Mouse (Mus musculus): ENCODE results near the gene Dtx3. TPM values are rescaled to one million over a fixed set of nuclear protein-coding genes. Genes with fewer than 3 reads are reported as not detected.

The Dtx3 gene
- polyA plus RNA-seq, 1 experiment = 321 TPM

DNA sequence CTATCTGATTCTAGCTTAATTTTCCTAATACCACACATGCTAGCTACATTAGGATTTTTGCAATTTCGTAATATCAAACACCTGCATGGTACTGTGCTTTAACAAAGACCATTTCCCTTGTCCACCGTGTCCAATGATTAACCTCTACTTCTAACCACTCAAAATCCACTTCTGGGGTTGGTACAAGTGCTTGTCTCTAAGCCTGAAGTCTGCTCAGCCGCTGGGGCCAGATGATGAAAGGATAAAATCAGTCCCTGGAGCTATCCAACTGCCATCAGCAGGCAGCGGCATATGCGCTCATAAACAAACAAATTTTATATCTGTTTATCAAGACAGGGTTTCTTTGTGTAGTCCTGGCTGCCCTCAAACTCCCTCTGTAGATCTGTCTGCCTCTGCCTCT lies 9.1 kb upstream of the Dtx3 start:
- H3K4me1 ChIP-seq (ENCODE audit: control insufficient read depth, insufficient read depth, low read length) = peaks cover 9% of the 10 kb centered on the region
- no peak overlapping the region for H3K4me3 ChIP-seq (replicated peaks; ENCODE audit: insufficient read depth, low read depth, low read length)
- TF ChIP-seq POLR2A (IDR thresholded peaks at IDR 0.05; ENCODE audit: borderline replicate concordance, insufficient read depth, low read length) = no peak
- no peak for TF ChIP-seq CTCF (IDR thresholded peaks at IDR 0.05; ENCODE audit: borderline replicate concordance, insufficient read depth, low read depth, low read length)
- WGBS = 90% methylated on average over 5 of the region's 5 CpGs
- H3K27ac ChIP-seq (ENCODE audit: insufficient read depth, low read length) = no peak overlapping the region
- DNase-seq = no peak
- no peaks in the 10 kb centered on the region for H3K27me3 ChIP-seq (ENCODE audit: control insufficient read depth, insufficient read depth, low read length)

DNA sequence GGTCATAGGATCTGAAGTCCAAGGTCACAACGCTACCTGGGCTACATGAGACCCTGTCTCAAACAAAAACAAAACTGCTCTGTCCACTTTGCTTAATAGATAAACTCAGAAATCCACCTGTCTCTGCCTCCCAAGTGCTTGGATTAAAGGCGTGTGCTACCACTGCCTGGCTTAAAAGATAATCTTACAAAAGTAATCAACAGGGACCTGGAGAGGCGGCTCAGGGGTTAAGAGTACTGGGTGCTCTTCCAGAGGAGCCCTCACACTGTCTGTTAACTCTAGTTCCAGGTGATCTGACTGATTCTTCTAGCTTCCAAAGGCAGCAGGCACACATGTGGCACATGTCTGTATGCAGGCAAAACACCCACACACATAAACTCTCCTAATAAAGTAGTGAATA lies 7.6 kb upstream of the Dtx3 start:
- WGBS = 89% methylated on average over 3 of the region's 3 CpGs
- TF ChIP-seq POLR2A (IDR thresholded peaks at IDR 0.05; ENCODE audit: borderline replicate concordance, insufficient read depth, low read length) (no peak), CTCF (IDR thresholded peaks at IDR 0.05; ENCODE audit: borderline replicate concordance, insufficient read depth, low read depth, low read length) (no peak)
- Histone ChIP-seq H3K4me3 (replicated peaks; ENCODE audit: insufficient read depth, low read depth, low read length) (no peak overlapping the region), H3K4me1 (ENCODE audit: control insufficient read depth, insufficient read depth, low read length) (no peaks in the 10 kb centered on the region), H3K27me3 (ENCODE audit: control insufficient read depth, insufficient read depth, low read length) (no peaks in the 10 kb centered on the region), H3K27ac (ENCODE audit: insufficient read depth, low read length) (no peak overlapping the region)
- DNase-seq = no peak

DNA sequence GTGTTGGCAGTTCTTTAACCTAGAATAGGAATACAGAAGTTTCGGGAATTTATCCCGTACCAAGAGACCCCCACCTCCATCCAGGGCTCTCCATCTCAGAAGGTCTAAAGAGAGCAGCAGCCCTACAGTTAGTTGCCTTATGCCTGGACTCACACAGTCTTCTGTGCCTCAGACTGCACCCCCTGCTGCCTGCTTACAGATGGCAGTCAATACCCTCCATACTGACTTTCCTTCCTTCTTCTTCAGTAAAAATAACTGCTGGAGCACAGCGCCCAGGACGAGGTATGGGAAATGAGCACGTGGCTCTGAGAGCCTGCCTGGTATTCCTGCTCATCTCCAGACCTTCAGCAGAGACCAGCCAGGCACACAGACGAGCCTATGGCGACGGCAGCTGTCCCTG lies 4.8 kb upstream of the Dtx3 start:
- Histone ChIP-seq H3K27me3 (ENCODE audit: control insufficient read depth, insufficient read depth, low read length) (no peaks in the 10 kb centered on the region), H3K4me3 (replicated peaks; ENCODE audit: insufficient read depth, low read depth, low read length) (no peak overlapping the region), H3K4me1 (ENCODE audit: control insufficient read depth, insufficient read depth, low read length) (peaks cover 6% of the 10 kb centered on the region), H3K27ac (ENCODE audit: insufficient read depth, low read length) (no peak overlapping the region)
- TF ChIP-seq POLR2A (IDR thresholded peaks at IDR 0.05; ENCODE audit: borderline replicate concordance, insufficient read depth, low read length) (no peak), CTCF (IDR thresholded peaks at IDR 0.05; ENCODE audit: borderline replicate concordance, insufficient read depth, low read depth, low read length) (peak; percentile 19; the same call in 1 of the 2 replicates)
- no peak for DNase-seq
- 64% methylated on average over 8 of the region's 8 CpGs for WGBS

DNA sequence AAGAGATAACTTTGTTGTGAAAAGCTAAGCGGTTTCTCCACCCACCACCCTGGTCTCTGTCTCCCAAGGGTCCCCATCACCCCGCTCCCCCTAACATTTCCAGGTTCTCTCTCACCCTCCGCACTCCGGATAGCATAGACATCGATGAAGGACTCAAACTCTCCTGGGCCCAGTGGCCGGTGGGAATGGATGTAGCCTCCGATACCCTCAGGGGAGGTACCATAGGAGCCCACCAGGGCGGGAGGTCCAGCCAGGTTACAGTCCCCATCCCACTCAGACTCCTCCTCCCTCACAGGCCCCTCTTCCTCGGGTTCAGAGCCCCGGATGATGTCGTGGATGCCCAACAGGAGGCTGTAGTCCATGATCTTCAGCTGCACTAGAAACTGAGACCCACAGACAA lies 3.9 kb upstream of the Dtx3 start:
- peaks cover 6% of the 10 kb centered on the region for H3K4me1 ChIP-seq (ENCODE audit: control insufficient read depth, insufficient read depth, low read length)
- no peaks in the 10 kb centered on the region for H3K27me3 ChIP-seq (ENCODE audit: control insufficient read depth, insufficient read depth, low read length)
- H3K4me3 ChIP-seq (replicated peaks; ENCODE audit: insufficient read depth, low read depth, low read length) = no peak overlapping the region
- TF ChIP-seq POLR2A (IDR thresholded peaks at IDR 0.05; ENCODE audit: borderline replicate concordance, insufficient read depth, low read length) (no peak), CTCF (IDR thresholded peaks at IDR 0.05; ENCODE audit: borderline replicate concordance, insufficient read depth, low read depth, low read length) (no peak)
- WGBS = 80% methylated on average over 11 of the region's 11 CpGs
- no peak overlapping the region for H3K27ac ChIP-seq (ENCODE audit: insufficient read depth, low read length)
- no peak for DNase-seq

DNA sequence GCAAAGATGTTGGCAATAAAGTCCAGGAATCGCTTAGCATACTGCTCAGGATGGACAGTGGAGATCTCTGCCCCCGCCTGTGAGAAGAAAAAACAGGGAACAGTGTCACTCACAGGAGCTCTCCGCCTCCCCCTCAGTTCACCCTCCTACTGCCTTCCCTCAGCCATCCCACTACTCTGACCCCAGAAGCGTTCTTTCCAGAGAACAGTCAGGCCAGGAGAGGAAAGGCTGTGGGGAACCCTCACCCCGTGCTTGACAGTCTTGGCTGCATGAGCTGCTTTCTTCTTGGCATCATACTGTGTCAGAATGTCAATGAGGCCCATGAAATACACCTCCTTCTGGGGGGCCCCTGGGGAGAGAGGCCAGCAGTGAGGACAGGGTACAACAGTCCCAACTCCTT lies 3.5 kb upstream of the Dtx3 start:
- Histone ChIP-seq H3K27ac (ENCODE audit: insufficient read depth, low read length) (no peak overlapping the region), H3K27me3 (ENCODE audit: control insufficient read depth, insufficient read depth, low read length) (no peaks in the 10 kb centered on the region), H3K4me1 (ENCODE audit: control insufficient read depth, insufficient read depth, low read length) (peaks cover 6% of the 10 kb centered on the region), H3K4me3 (replicated peaks; ENCODE audit: insufficient read depth, low read depth, low read length) (no peak overlapping the region)
- WGBS = 62% methylated on average over 5 of the region's 5 CpGs
- no peak for TF ChIP-seq POLR2A (IDR thresholded peaks at IDR 0.05; ENCODE audit: borderline replicate concordance, insufficient read depth, low read length)
- TF ChIP-seq CTCF (IDR thresholded peaks at IDR 0.05; ENCODE audit: borderline replicate concordance, insufficient read depth, low read depth, low read length) = no peak
- DNase-seq = no peak

DNA sequence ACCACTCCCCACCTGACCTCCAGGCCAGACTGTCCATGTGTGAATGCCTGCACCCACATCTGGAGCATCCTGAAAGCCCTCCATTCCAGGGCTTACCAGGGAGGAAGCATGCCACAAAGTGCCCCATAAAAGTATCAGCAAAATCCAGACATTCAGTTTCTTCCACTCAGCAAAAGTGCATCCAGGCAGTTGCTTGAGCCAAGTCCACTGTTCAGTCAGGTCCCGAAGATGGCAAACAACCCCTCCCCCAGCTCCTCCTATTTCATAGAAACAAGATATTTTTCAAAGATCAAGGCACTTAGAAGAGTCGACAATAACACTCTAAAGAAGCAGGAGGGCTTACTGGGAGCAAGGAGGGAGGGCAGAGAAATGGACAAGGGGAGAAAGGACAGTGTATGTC lies 3.0 kb upstream of the Dtx3 start:
- DNase-seq = no peak
- Histone ChIP-seq H3K4me1 (ENCODE audit: control insufficient read depth, insufficient read depth, low read length) (peaks cover 6% of the 10 kb centered on the region), H3K27ac (ENCODE audit: insufficient read depth, low read length) (no peak overlapping the region), H3K27me3 (ENCODE audit: control insufficient read depth, insufficient read depth, low read length) (no peaks in the 10 kb centered on the region), H3K4me3 (replicated peaks; ENCODE audit: insufficient read depth, low read depth, low read length) (no peak overlapping the region)
- WGBS = 53% methylated on average over 2 of the region's 2 CpGs
- TF ChIP-seq CTCF (IDR thresholded peaks at IDR 0.05; ENCODE audit: borderline replicate concordance, insufficient read depth, low read depth, low read length) (no peak), POLR2A (IDR thresholded peaks at IDR 0.05; ENCODE audit: borderline replicate concordance, insufficient read depth, low read length) (no peak)

DNA sequence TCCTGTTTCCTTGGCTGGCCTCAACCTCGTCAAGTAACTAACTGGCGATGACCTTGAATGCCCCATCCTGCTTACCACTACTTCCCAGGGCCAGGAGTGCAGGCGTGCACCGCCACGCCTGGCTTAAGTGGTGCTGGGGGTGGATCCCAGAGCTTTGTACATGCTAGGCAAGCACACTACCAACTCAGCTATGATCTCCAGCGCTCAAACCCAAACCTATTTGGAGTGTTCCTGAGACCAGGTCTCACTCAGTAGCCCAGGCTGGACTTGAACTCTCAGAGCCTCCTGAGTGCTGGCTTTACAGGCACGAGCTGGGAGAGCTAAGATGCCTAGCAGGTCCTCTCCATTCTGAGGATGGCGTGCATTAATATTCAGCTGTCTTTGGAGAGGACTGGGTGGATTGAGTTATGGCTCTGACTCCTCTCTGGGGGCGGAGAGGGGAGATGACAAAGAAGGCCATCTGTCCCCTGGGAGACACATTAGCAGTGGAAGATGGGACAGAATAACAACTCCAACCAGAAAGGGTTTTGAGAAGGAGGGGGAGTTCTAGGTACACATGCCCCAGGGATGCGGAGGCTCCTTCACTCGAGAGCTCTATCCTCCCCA lies 2.1 kb upstream of the Dtx3 start:
- H3K4me3 ChIP-seq (replicated peaks; ENCODE audit: insufficient read depth, low read depth, low read length) = no peak overlapping the region
- H3K27ac ChIP-seq (ENCODE audit: insufficient read depth, low read length) = no peak overlapping the region
- 83% methylated on average over 11 of the region's 11 CpGs for WGBS
- peaks cover 6% of the 10 kb centered on the region for H3K4me1 ChIP-seq (ENCODE audit: control insufficient read depth, insufficient read depth, low read length)
- TF ChIP-seq POLR2A (IDR thresholded peaks at IDR 0.05; ENCODE audit: borderline replicate concordance, insufficient read depth, low read length) = no peak
- no peak for TF ChIP-seq CTCF (IDR thresholded peaks at IDR 0.05; ENCODE audit: borderline replicate concordance, insufficient read depth, low read depth, low read length)
- no peaks in the 10 kb centered on the region for H3K27me3 ChIP-seq (ENCODE audit: control insufficient read depth, insufficient read depth, low read length)
- DNase-seq = no peak

DNA sequence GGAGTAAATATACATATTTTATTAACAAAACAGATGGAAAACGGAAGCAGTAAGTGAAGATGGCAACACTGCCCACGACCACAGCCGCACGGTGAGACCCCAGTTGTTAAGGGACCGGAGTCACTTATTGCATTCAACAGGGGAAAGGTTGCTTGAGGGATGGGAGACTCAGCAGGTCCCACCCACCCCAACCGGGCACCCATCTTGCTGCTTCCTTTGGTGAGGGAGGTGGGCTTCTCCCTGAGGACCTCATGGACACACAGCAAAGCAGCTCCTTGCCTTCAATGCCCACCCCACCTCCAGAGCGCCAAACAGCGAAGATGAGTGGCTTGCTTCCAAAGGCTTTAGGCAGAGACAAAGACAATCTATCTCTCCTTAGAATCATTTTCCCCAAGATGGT lies 1.6 kb upstream of the Dtx3 start:
- WGBS = 84% methylated on average over 8 of the region's 8 CpGs
- Histone ChIP-seq H3K4me3 (replicated peaks; ENCODE audit: insufficient read depth, low read depth, low read length) (no peak overlapping the region), H3K27ac (ENCODE audit: insufficient read depth, low read length) (no peak overlapping the region), H3K27me3 (ENCODE audit: control insufficient read depth, insufficient read depth, low read length) (no peaks in the 10 kb centered on the region), H3K4me1 (ENCODE audit: control insufficient read depth, insufficient read depth, low read length) (peaks cover 6% of the 10 kb centered on the region)
- TF ChIP-seq POLR2A (IDR thresholded peaks at IDR 0.05; ENCODE audit: borderline replicate concordance, insufficient read depth, low read length) = no peak
- TF ChIP-seq CTCF (IDR thresholded peaks at IDR 0.05; ENCODE audit: borderline replicate concordance, insufficient read depth, low read depth, low read length) = no peak
- DNase-seq = peak in 1 of 2 experiments; percentile 11
